ENCODE assay signal across 8 mouse cellular contexts in the genomic region with DNA sequence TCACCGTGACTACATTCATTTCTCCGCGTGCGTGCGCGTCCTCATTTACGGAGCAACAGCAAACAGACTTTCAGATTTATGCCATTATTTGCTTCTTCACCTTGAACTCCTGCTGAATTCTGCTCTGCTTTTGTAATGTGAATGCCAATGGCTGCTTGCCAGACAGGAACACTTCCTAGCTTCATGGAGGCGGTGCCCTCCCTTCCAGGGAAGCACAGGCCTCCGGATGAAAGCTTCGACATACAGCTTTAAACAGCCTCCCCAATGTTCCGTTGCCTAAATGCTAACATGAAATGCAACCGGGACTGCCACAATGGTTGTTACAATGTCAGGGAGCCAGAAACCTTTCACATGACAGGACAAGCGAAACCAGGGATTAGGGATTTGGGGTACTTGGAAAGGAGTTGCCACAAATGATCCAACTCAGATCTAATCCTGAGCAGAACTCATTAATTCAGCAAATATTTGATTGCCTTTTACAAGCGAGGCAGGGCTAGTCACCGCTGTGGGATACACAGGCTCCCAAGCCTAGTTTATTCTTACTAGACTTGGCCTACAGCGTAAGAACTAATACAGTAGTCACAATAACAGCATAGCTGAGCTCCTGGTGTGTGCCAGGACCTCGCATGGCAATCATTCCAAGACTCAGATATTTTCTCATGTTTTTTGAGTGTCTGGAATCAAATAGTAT.
DNase-seq lines count a peak whose midpoint lies in the region; ATAC-seq and TF ChIP-seq lines count a peak whose summit lies in the region.

No protein-coding gene starts in this region.

- no peak for TF ChIP-seq CTCF in brain, embryonic 14.5 days (IDR thresholded peaks at IDR 0.05; ENCODE audit: borderline replicate concordance, extremely low read depth, insufficient read depth, insufficient read length)

- no peaks in the 10 kb centered on the region for H3K27me3 ChIP-seq in kidney, embryonic 14.5 days (ENCODE audit: control insufficient read depth, insufficient read depth, low read length)
- no peaks in the 10 kb centered on the region for H3K27me3 ChIP-seq in hindbrain, embryonic 16.5 days (replicated peaks; ENCODE audit: control insufficient read depth, insufficient read depth, low read length)
- no peaks in the 10 kb centered on the region for H3K27me3 ChIP-seq in midbrain, embryonic 13.5 days
- no peaks in the 10 kb centered on the region for H3K27me3 ChIP-seq in heart, embryonic 12.5 days (replicated peaks)
- H3K27me3 ChIP-seq in heart, embryonic 10.5 days (ENCODE audit: insufficient read depth, poor library complexity, severe bottlenecking), result no peaks in the 10 kb centered on the region

- 66% methylated on average over 17 of the region's 17 CpGs for WGBS in kidney, embryonic 14.5 days
- WGBS in hindbrain, embryonic 16.5 days, result 50% methylated on average over 17 of the region's 17 CpGs
- WGBS in midbrain, embryonic 13.5 days, result 45% methylated on average over 17 of the region's 17 CpGs
- WGBS in heart, embryonic 12.5 days, result 85% methylated on average over 17 of the region's 17 CpGs
- 89% methylated on average over 17 of the region's 17 CpGs for WGBS in heart, embryonic 10.5 days

- H3K27ac ChIP-seq in kidney, embryonic 14.5 days (ENCODE audit: low read depth, low read length), result no peak overlapping the region
- H3K27ac ChIP-seq in hindbrain, embryonic 16.5 days (ENCODE audit: low read depth, low read length), result no peak overlapping the region
- peak overlapping the region; percentile 61 for H3K27ac ChIP-seq in midbrain, embryonic 13.5 days
- H3K27ac ChIP-seq in heart, embryonic 12.5 days (ENCODE audit: poor library complexity, severe bottlenecking), result no peak overlapping the region
- no peak overlapping the region for H3K27ac ChIP-seq in heart, embryonic 10.5 days

- no peak overlapping the region for H3K4me3 ChIP-seq in kidney, embryonic 14.5 days (ENCODE audit: low read length)
- no peak overlapping the region for H3K4me3 ChIP-seq in hindbrain, embryonic 16.5 days (ENCODE audit: low read length)
- H3K4me3 ChIP-seq in midbrain, embryonic 13.5 days (replicated peaks), result no peak overlapping the region
- H3K4me3 ChIP-seq in heart, embryonic 12.5 days, result no peak overlapping the region
- H3K4me3 ChIP-seq in heart, embryonic 10.5 days, result no peak overlapping the region

- H3K9me3 ChIP-seq in kidney, embryonic 14.5 days (ENCODE audit: control insufficient read depth, low read length), result no peaks in the 10 kb centered on the region
- H3K9me3 ChIP-seq in hindbrain, embryonic 16.5 days (ENCODE audit: control insufficient read depth, low read length), result no peaks in the 10 kb centered on the region
- no peaks in the 10 kb centered on the region for H3K9me3 ChIP-seq in midbrain, embryonic 13.5 days
- no peaks in the 10 kb centered on the region for H3K9me3 ChIP-seq in heart, embryonic 12.5 days (replicated peaks)
- H3K9me3 ChIP-seq in heart, embryonic 10.5 days, result no peaks in the 10 kb centered on the region

- peaks cover 3% of the 10 kb centered on the region; the same call in 1 of the 2 replicates for H3K4me1 ChIP-seq in kidney, embryonic 14.5 days (ENCODE audit: control insufficient read depth, insufficient read depth, low read length)
- H3K4me1 ChIP-seq in hindbrain, embryonic 16.5 days (ENCODE audit: control insufficient read depth, insufficient read depth, low read depth, low read length), result peaks cover 7% of the 10 kb centered on the region
- peaks cover 31% of the 10 kb centered on the region for H3K4me1 ChIP-seq in midbrain, embryonic 13.5 days (replicated peaks)
- no peaks in the 10 kb centered on the region for H3K4me1 ChIP-seq in heart, embryonic 12.5 days (replicated peaks)
- H3K4me1 ChIP-seq in heart, embryonic 10.5 days, result no peaks in the 10 kb centered on the region

- TF ChIP-seq POLR2A in brain, embryonic 14.5 days (IDR thresholded peaks at IDR 0.05; ENCODE audit: borderline replicate concordance, extremely low read depth, insufficient read depth, insufficient read length, poor library complexity, severe bottlenecking), result no peak

- peak; percentile 31 for DNase-seq in kidney, adult 11 months
- DNase-seq in brain, embryonic 14.5 days (ENCODE audit: low read depth), result peak; percentile 89
- DNase-seq in adipocyte (ENCODE audit: low spot score), result no peak
- DNase-seq in heart, embryonic 10.5 days (ENCODE audit: low spot score), result no peak

- no peaks in the 10 kb centered on the region for H3K36me3 ChIP-seq in kidney, embryonic 14.5 days (ENCODE audit: control insufficient read depth, insufficient read depth, low read length)
- H3K36me3 ChIP-seq in hindbrain, embryonic 16.5 days (ENCODE audit: control insufficient read depth, insufficient read depth, low read length), result no peaks in the 10 kb centered on the region
- H3K36me3 ChIP-seq in midbrain, embryonic 13.5 days, result no peaks in the 10 kb centered on the region; the same call in 1 of the 2 replicates
- no peaks in the 10 kb centered on the region for H3K36me3 ChIP-seq in heart, embryonic 12.5 days
- no peaks in the 10 kb centered on the region for H3K36me3 ChIP-seq in heart, embryonic 10.5 days

- no peak for ATAC-seq in kidney, embryonic 14.5 days (ENCODE audit: low FRiP score, low TSS enrichment)
- ATAC-seq in hindbrain, embryonic 16.5 days, result 0 out of 2 replicates have a peak, but pooled peaks have one; percentile 40
- ATAC-seq in midbrain, embryonic 13.5 days, result peak; percentile 69
- no peak for ATAC-seq in heart, embryonic 12.5 days (ENCODE audit: insufficient number of reproducible peaks, low FRiP score)

- H3K9ac ChIP-seq in kidney, embryonic 14.5 days (ENCODE audit: low read depth, low read length), result no peak overlapping the region
- no peak overlapping the region for H3K9ac ChIP-seq in hindbrain, embryonic 16.5 days (ENCODE audit: low read depth, low read length)
- H3K9ac ChIP-seq in midbrain, embryonic 13.5 days (replicated peaks), result no peak overlapping the region
- H3K9ac ChIP-seq in heart, embryonic 12.5 days, result no peak overlapping the region

- no peak overlapping the region for H3K4me2 ChIP-seq in kidney, embryonic 14.5 days (replicated peaks; ENCODE audit: low read depth, low read length)
- H3K4me2 ChIP-seq in hindbrain, embryonic 16.5 days (ENCODE audit: low read length), result 0 out of 2 replicates have a peak overlapping the region, but pooled peaks have one; percentile 0
- H3K4me2 ChIP-seq in midbrain, embryonic 13.5 days (replicated peaks), result no peak overlapping the region
- H3K4me2 ChIP-seq in heart, embryonic 12.5 days, result no peak overlapping the region

Comparison
In these comparisons a context has a peak if more than half of its experiments do, and no peak if none do; other contexts are left out.
1. DNase-seq: peak in kidney, adult 11 months (single experiment) and brain, embryonic 14.5 days (single experiment); none in adipocyte (single experiment) and heart, embryonic 10.5 days (single experiment).
2. ATAC-seq: peak in hindbrain, embryonic 16.5 days (single experiment) and midbrain, embryonic 13.5 days (single experiment); none in kidney, embryonic 14.5 days (single experiment) and heart, embryonic 12.5 days (single experiment).